Comparison of ENCODE assay signal across 8 mouse cellular contexts in genomic region chr11:98863028-98863750, GRCm38 (mm10). TPM values are rescaled to one million over a fixed set of nuclear protein-coding genes. Genes with fewer than 3 reads are reported as not detected.
DNase-seq lines count a peak whose midpoint lies in the region; ATAC-seq lines count a peak whose summit lies in the region.

Wipf2 (plus strand) TSS chr11:98863638.

- H3K9ac ChIP-seq in hindbrain, embryonic 14.5 days, result peak within 1 kb of the TSS; percentile 73

- H3K4me2 ChIP-seq in hindbrain, embryonic 14.5 days (replicated peaks), result peak within 1 kb of the TSS; percentile 57

- no peaks in the 10 kb centered on the region for H3K27me3 ChIP-seq in hindbrain, embryonic 14.5 days (ENCODE audit: control insufficient read depth, insufficient read depth, low read length)

- WGBS in hindbrain, embryonic 14.5 days, result 6% methylated on average over 32 of the region's 41 CpGs

- H3K9me3 ChIP-seq in hindbrain, embryonic 14.5 days (ENCODE audit: control insufficient read depth, low read length), result no peaks in the 10 kb centered on the region

- peak within 1 kb of the TSS; percentile 95 for H3K27ac ChIP-seq in hindbrain, embryonic 14.5 days

- peak; percentile 99 for DNase-seq in NIH3T3 (ENCODE audit: low read depth)
- DNase-seq in cerebellum, postnatal 10 days, result peak; percentile 98 to 99
- peak; percentile 92 to 96 for DNase-seq in frontal cortex, postnatal 14 days (ENCODE audit: low spot score in 2 of 2)
- DNase-seq in hindbrain, embryonic 14.5 days (ENCODE audit: low spot score), result peak; percentile 98
- peak; percentile 95 for DNase-seq in layer of hippocampus, postnatal 36 days
- peak; percentile 97 for DNase-seq in lung, postnatal 36 days
- DNase-seq in retina, postnatal 1 day, result peak; percentile 98
- peak; percentile 90 to 93 for DNase-seq in urinary bladder, adult 18-20 months (ENCODE audit: low spot score in 2 of 2)

- peaks cover 14% of the 10 kb centered on the region; the same call in 1 of the 2 replicates for H3K4me1 ChIP-seq in hindbrain, embryonic 14.5 days (replicated peaks; ENCODE audit: control insufficient read depth, insufficient read depth, low read length)

- ATAC-seq in hindbrain, embryonic 14.5 days (ENCODE audit: low FRiP score), result peak; percentile 89

- peaks cover 17% of the 10 kb centered on the region for H3K36me3 ChIP-seq in hindbrain, embryonic 14.5 days (replicated peaks; ENCODE audit: control insufficient read depth, insufficient read depth)

- H3K4me3 ChIP-seq in hindbrain, embryonic 14.5 days (replicated peaks; ENCODE audit: low read length), result peak within 1 kb of the TSS; percentile 62

RNA-seq across cellular contexts. Expression of gene Wipf2, which starts in this region (rescaled TPM):
- polyA plus RNA-seq in hindbrain, embryonic 14.5 days (2014; fragmentation: Nextera tagmentation; extraction: Ambion mirVana), result 4.7 and 4.8 TPM in 2 replicates
- total RNA-seq in layer of hippocampus, postnatal 36 days (2021), result 10 to 100 TPM; 67.3 to 72.9 TPM

Comparison
In these comparisons a context has a peak if more than half of its experiments do, and no peak if none do; other contexts are left out.
1. Peak in every context shown above with its lines: DNase-seq, ATAC-seq, H3K4me3 ChIP-seq and H3K27ac ChIP-seq.